Mouse (Mus musculus) kidney, adult 2 months (tissue): ENCODE data around the gene Zfp719.

Experiments used
- CTCF ChIP-seq: fragments of 200-500 bp; conservative IDR thresholded peaks from 2 replicates; pipeline ENCODE4 v1.5.1; 2011; ENCODE audit warnings: low read depth, mild to moderate bottlenecking, control low read depth, low read length, moderate library complexity, mixed read lengths; ENCODE audit not compliant: insufficient read depth, insufficient read length
- POLR2A ChIP-seq: fragments of 200-500 bp; IDR thresholded peaks from one replicate; pipeline ENCODE4 v1.6.1; 2011; ENCODE audit warnings: low read depth, low read length, control low read depth

- TF ChIP-seq CTCF: no peak
- TF ChIP-seq POLR2A: no peak
These were observed 29.0 kb downstream of the Zfp719 start for GRCm38 (mm10) chr7:43608316-43608824.
